Mouse (Mus musculus): ENCODE results near the gene Mfap5. TPM values are rescaled to one million over a fixed set of nuclear protein-coding genes. Genes with fewer than 3 reads are reported as not detected.
A peak's percentile ranks its signal among the peaks of the same experiment; 100 is the strongest.
"Not testable (repeated sequence)": the region's sequence is repeated elsewhere in the genome, so short reads cannot be mapped to it uniquely, and the experiment has no call there.

The Mfap5 gene
- polyA plus RNA-seq, 1 experiment from 2014 or later = 58.9 TPM

- peak; percentile 71 for DNase-seq (ENCODE audit: low spot score)
Observed at GRCm38 (mm10) chr6:122556959-122557561, 51.4 kb downstream of the Mfap5 start.

DNA sequence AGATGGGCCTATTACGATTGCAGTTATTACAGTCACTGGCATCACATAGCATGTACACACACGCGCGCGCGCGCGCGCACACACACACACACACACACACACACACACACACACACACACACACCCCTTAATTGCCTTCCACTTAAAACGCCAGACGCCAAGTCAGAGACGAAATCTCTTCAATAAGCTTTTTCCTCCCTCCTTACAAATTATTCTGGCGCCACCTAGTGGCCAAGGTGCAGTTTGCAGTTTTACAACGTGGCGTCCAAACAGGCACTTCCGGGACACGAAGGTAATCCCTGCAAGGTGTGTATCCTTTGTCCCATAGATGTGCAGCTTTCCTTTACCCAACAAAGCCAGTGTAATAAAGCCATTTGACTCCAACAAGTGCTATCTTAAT, 54.8 kb downstream of the Mfap5 start:
- peak; percentile 85 for DNase-seq (ENCODE audit: low spot score)

- DNase-seq (ENCODE audit: low spot score) = no peak
Observed at GRCm38 (mm10) chr6:122561005-122561404, 55.4 kb downstream of the Mfap5 start.

- peak; percentile 67 for DNase-seq (ENCODE audit: low spot score)
Observed at GRCm38 (mm10) chr6:122562463-122562862, 56.8 kb downstream of the Mfap5 start.

- no peak for DNase-seq (ENCODE audit: low spot score)
Observed at GRCm38 (mm10) chr6:122565070-122565784, 59.6 kb downstream of the Mfap5 start.

DNA sequence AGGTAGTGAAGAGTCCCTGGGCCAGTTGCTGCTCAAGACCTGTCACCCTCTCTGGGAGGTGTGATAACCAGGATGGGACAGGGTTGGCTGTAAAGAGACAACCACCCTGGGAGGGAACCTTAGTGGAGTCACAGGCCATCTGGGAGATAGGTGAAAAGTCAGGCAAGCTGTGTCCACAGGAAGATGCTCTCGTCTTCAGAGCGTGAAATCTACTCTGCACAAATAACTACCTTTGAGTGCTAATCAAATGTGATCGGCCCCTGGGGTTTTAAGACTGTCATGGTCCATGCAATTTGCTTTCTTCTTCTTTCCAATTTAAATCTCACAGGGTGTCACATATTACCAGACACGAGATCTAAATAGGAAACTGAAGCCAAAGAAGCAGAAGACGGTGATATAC, 63.5 kb downstream of the Mfap5 start:
- DNase-seq (ENCODE audit: low spot score) = no peak

- DNase-seq (ENCODE audit: low spot score) = no peak
Observed at GRCm38 (mm10) chr6:122569762-122570161, 64.1 kb downstream of the Mfap5 start.

DNA sequence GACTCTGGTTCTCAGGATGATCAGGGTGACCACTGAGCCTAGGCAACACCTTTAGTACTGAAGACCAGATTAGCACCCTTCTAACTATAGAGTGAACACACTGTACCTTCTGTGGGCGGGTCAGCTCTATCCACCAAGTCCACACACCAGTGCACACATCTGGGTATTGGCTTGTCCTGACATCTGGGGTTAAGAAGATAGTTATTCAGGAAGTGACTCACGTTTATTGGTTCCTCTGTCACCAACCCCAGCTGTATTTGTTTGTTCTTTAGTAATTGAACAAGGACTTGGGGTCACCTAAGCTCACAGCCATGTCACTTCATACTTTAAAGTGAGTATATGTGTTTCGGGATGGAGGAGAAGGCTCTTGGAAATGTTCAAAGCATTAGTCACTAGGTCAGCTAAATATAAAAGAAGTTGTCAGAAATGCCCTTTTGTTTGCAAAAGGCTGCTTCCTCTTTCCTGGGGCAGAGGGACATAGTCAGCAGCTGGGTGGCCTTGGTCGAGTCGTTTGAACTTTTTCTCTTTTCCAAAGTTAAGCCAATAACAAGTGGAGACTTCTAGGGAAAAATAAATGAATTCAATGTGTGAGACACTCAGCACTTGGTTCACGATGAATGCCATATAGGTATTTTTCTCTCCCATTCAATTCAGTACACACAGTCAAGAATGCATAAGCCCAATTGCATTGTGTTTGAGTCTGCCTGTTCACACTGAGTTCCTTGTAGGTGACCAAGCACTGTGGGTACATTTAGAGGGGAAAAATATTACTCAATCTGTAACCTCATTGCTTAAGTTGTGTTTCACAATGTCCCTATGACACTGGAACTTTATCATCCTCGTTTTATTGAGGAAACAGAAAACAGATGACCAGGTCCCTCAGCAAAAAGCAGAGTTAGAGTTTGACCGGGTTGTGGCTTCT, 65.3 kb downstream of the Mfap5 start:
- DNase-seq (ENCODE audit: low spot score) = no peak

DNA sequence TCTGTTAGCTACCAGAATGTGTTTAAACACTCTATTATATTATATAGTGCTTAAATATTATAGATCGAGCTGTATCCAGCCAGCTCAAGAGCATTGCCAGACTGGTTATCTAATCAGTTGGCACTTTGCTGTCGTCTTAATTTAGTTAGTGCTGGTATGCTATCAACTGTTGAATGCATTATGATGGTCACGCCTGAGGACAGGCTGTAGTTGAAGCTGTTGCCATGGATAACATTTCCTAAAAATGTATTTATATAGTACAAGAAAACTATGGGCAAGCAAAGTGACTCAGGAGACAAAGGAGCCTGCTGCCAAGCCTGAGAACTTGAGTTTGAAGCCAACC, 65.9 kb downstream of the Mfap5 start:
- no peak for DNase-seq (ENCODE audit: low spot score)

DNA sequence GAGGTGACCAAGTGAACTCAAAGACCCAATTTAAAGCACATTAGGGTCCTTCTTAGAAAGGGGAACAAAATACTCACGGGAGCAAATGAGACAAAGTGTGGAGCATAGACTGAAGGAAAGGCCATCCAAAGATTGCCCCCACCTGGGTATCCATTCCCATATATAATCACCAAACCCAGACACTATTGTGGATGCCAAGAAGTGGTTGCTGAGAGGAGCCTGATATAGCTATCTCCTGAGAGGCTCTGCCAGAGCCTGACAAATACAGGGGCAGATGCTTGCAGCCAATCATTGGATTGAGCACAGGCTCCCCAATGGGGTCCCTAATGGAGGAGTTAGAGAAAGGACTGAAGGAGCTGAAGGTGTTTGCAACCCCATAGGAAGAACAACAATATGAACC, 69.4 kb downstream of the Mfap5 start:
- DNase-seq (ENCODE audit: low spot score) = not testable (repeated sequence)

- DNase-seq (ENCODE audit: low spot score) = no peak
Observed at GRCm38 (mm10) chr6:122577030-122577429, 71.4 kb downstream of the Mfap5 start.

Other genes starting within 250 kb of the Mfap5 start
- 0.53 and 0.55 TPM in 2 replicates for gene Klrg1, start 223.0 kb upstream of the Mfap5 start, polyA plus RNA-seq (2015; fragmentation: Nextera tagmentation; extraction: Ambion mirVana)
- 136 and 144 TPM in 2 replicates for gene M6pr, start 197.1 kb upstream of the Mfap5 start, polyA plus RNA-seq (2015; fragmentation: Nextera tagmentation; extraction: Ambion mirVana)
- 10.0 and 10.1 TPM in 2 replicates for gene Phc1, start 165.3 kb upstream of the Mfap5 start, polyA plus RNA-seq (2015; fragmentation: Nextera tagmentation; extraction: Ambion mirVana)
- 1.5 and 1.9 TPM in 2 replicates for gene Rimklb, start 7.1 kb upstream of the Mfap5 start, polyA plus RNA-seq (2015; fragmentation: Nextera tagmentation; extraction: Ambion mirVana)
- gene Aicda, start 48.0 kb downstream of the Mfap5 start, polyA plus RNA-seq (2015; fragmentation: Nextera tagmentation; extraction: Ambion mirVana) = 0.18 and 0.25 TPM in 2 replicates
- gene Apobec1, start 96.6 kb downstream of the Mfap5 start, polyA plus RNA-seq (2015; fragmentation: Nextera tagmentation; extraction: Ambion mirVana) = 10.7 and 12.1 TPM in 2 replicates
- 0.83 and 0.90 TPM in 2 replicates for gene Gdf3, start 104.2 kb downstream of the Mfap5 start, polyA plus RNA-seq (2015; fragmentation: Nextera tagmentation; extraction: Ambion mirVana)
- gene Dppa3, start 120.6 kb downstream of the Mfap5 start, polyA plus RNA-seq (2015; fragmentation: Nextera tagmentation; extraction: Ambion mirVana) = 3.9 and 4.4 TPM in 2 replicates
- 0.07 TPM in 1 of 2 replicates, not detected in the other for gene Nanog, start 201.6 kb downstream of the Mfap5 start, polyA plus RNA-seq (2015; fragmentation: Nextera tagmentation; extraction: Ambion mirVana)